Mouse (Mus musculus) midbrain, embryonic 10.5 days (tissue): ENCODE results near the gene Naa60. TPM values are rescaled to one million over a fixed set of nuclear protein-coding genes. Genes with fewer than 3 reads are reported as not detected.

Source experiments
- DNase-seq: peaks from one replicate; pipeline ENCODE4 v3.0.0-alpha.2; 2017; ENCODE audit warnings: low spot score
- H3K27ac ChIP-seq: fragments of 300-500 bp; sonication (generic); replicated peaks from 2 replicates; pipeline ENCODE4 v1.5.1; 2016; ENCODE audit warnings: mild to moderate bottlenecking
- H3K27me3 ChIP-seq: fragments of 300-500 bp; sonication (generic); 2 replicates; pipeline ENCODE4 v1.6.1; 2016; ENCODE audit warnings: low read depth, mild to moderate bottlenecking; ENCODE audit not compliant: poor library complexity, severe bottlenecking
- H3K36me3 ChIP-seq: fragments of 300-500 bp; sonication (generic); 2 replicates; pipeline ENCODE4 v1.6.1; 2016; ENCODE audit warnings: mild to moderate bottlenecking, moderate library complexity
- H3K4me1 ChIP-seq: fragments of 300-500 bp; sonication (generic); 2 replicates; pipeline ENCODE4 v1.6.1; 2016
- H3K4me3 ChIP-seq: fragments of 300-500 bp; sonication (generic); 2 replicates; pipeline ENCODE4 v1.5.1; 2016; ENCODE audit warnings: mild to moderate bottlenecking, moderate library complexity
- H3K9me3 ChIP-seq: fragments of 300-500 bp; sonication (generic); replicated peaks from 2 replicates; pipeline ENCODE4 v1.6.1; 2016; ENCODE audit warnings: mild to moderate bottlenecking
- WGBS: fragments of 180-500 bp; shearing (Covaris S2); methylation state at CpG from one replicate; pipeline ENCODE4 v1.1.7; 2016; 5-methylcytosine and 5-hydroxymethylcytosine counted together
- polyA plus RNA-seq: library from polyadenylated mRNA; unstranded; fragments of >200 nt; fragmentation: Nextera tagmentation; extraction: Ambion mirVana; gene quantifications from 2 replicates; pipeline ENCODE4 v1.2.1, GENCODE M21; 2016

Gene Naa60
- polyA plus RNA-seq, 1 experiment from 2014 or later, result 60.7 TPM

- Histone ChIP-seq H3K4me1 (peaks cover 12% of the 10 kb centered on the region), H3K27me3 (no peaks in the 10 kb centered on the region), H3K36me3 (no peaks in the 10 kb centered on the region), H3K9me3 (no peaks in the 10 kb centered on the region; the same call in 1 of the 2 replicates), H3K27ac (no peak overlapping the region), H3K4me3 (no peak overlapping the region)
- WGBS, result 28% methylated on average over 11 of the region's 12 CpGs
- DNase-seq, result peak; percentile 33
Observed at GRCm38 (mm10) chr16:3852586-3852985, 19.6 kb upstream of the Naa60 start.

- Histone ChIP-seq H3K4me1 (peaks cover 6% of the 10 kb centered on the region; the same call in 1 of the 2 replicates), H3K36me3 (no peaks in the 10 kb centered on the region), H3K27me3 (no peaks in the 10 kb centered on the region), H3K27ac (no peak overlapping the region), H3K4me3 (no peak overlapping the region), H3K9me3 (no peaks in the 10 kb centered on the region; the same call in 1 of the 2 replicates)
- 39% methylated on average over 11 of the region's 11 CpGs for WGBS
- no peak for DNase-seq
Observed at GRCm38 (mm10) chr16:3854437-3855182, 17.6 kb upstream of the Naa60 start.

GRCm38 (mm10) chr16:3855776-3856175, 16.4 kb upstream of the Naa60 start:
- H3K4me1 ChIP-seq, result peaks cover 6% of the 10 kb centered on the region; the same call in 1 of the 2 replicates
- DNase-seq, result no peak
- no peak overlapping the region for H3K4me3 ChIP-seq
- no peaks in the 10 kb centered on the region; the same call in 1 of the 2 replicates for H3K9me3 ChIP-seq
- WGBS, result 92% methylated on average over 1 of the region's 1 CpGs
- H3K27me3 ChIP-seq, result no peaks in the 10 kb centered on the region
- H3K36me3 ChIP-seq, result peaks cover 4% of the 10 kb centered on the region
- H3K27ac ChIP-seq, result no peak overlapping the region

- no peaks in the 10 kb centered on the region; the same call in 1 of the 2 replicates for H3K9me3 ChIP-seq
- H3K27ac ChIP-seq, result no peak overlapping the region
- no peaks in the 10 kb centered on the region for H3K27me3 ChIP-seq
- H3K4me3 ChIP-seq, result no peak overlapping the region
- 94% methylated on average over 4 of the region's 4 CpGs for WGBS
- peaks cover 31% of the 10 kb centered on the region for H3K36me3 ChIP-seq
- DNase-seq, result no peak
- H3K4me1 ChIP-seq, result peaks cover 5% of the 10 kb centered on the region; the same call in 1 of the 2 replicates
Observed at GRCm38 (mm10) chr16:3859254-3859653, 12.9 kb upstream of the Naa60 start.

- H3K9me3 ChIP-seq, result no peaks in the 10 kb centered on the region
- peak overlapping the region; percentile 73 for H3K4me3 ChIP-seq
- 3% methylated on average over 16 of the region's 16 CpGs for WGBS
- DNase-seq, result no peak
- H3K27me3 ChIP-seq, result no peaks in the 10 kb centered on the region
- H3K27ac ChIP-seq, result peak overlapping the region; percentile 87
- peaks cover 24% of the 10 kb centered on the region for H3K4me1 ChIP-seq
- H3K36me3 ChIP-seq, result peaks cover 28% of the 10 kb centered on the region
Observed at GRCm38 (mm10) chr16:3871815-3872214, 360 bp upstream of the Naa60 start.

- H3K27ac ChIP-seq, result no peak overlapping the region
- no peaks in the 10 kb centered on the region for H3K9me3 ChIP-seq
- H3K4me3 ChIP-seq, result no peak overlapping the region
- H3K27me3 ChIP-seq, result no peaks in the 10 kb centered on the region
- H3K36me3 ChIP-seq, result peaks cover 30% of the 10 kb centered on the region; the same call in 1 of the 2 replicates
- no peak for DNase-seq
- peaks cover 19% of the 10 kb centered on the region for H3K4me1 ChIP-seq
- 94% methylated on average over 4 of the region's 4 CpGs for WGBS
Observed at GRCm38 (mm10) chr16:3876346-3876745, 4.2 kb downstream of the Naa60 start.

- peaks cover 14% of the 10 kb centered on the region for H3K4me1 ChIP-seq
- no peaks in the 10 kb centered on the region for H3K27me3 ChIP-seq
- peaks cover 19% of the 10 kb centered on the region; the same call in 1 of the 2 replicates for H3K36me3 ChIP-seq
- WGBS, result under 1% methylated on average over 88 of the region's 88 CpGs
- H3K4me3 ChIP-seq, result peak within 1 kb of the TSS; percentile 88
- DNase-seq, result peak; percentile 95
- no peaks in the 10 kb centered on the region; the same call in 1 of the 2 replicates for H3K9me3 ChIP-seq
- H3K27ac ChIP-seq, result peak within 1 kb of the TSS; percentile 93
Observed at GRCm38 (mm10) chr16:3884201-3885064, 12.3 kb downstream of the Naa60 start, which contains the start of the genes Zfp597 and Gm20695. Gene Zfp597 (minus strand): TSS chr16:3884561. Gene Gm20695 (plus strand): TSS chr16:3884648.

GRCm38 (mm10) chr16:3885065-3885670, 13.0 kb downstream of the Naa60 start:
- Histone ChIP-seq H3K4me1 (peaks cover 14% of the 10 kb centered on the region), H3K36me3 (0 out of 2 replicates have a peak, but pooled peaks cover 17% of the 10 kb centered on the region), H3K27ac (peak overlapping the region; percentile 93), H3K9me3 (no peaks in the 10 kb centered on the region; the same call in 1 of the 2 replicates), H3K27me3 (no peaks in the 10 kb centered on the region), H3K4me3 (peak overlapping the region; percentile 88)
- no peak for DNase-seq
- WGBS, result 5% methylated on average over 10 of the region's 10 CpGs

- no peak overlapping the region for H3K27ac ChIP-seq
- no peak overlapping the region for H3K4me3 ChIP-seq
- H3K36me3 ChIP-seq, result peaks cover 21% of the 10 kb centered on the region
- no peaks in the 10 kb centered on the region for H3K4me1 ChIP-seq
- H3K9me3 ChIP-seq, result no peaks in the 10 kb centered on the region
- WGBS, result 95% methylated on average over 14 of the region's 14 CpGs
- no peaks in the 10 kb centered on the region for H3K27me3 ChIP-seq
- DNase-seq, result no peak
Observed at GRCm38 (mm10) chr16:3891621-3892295, 19.6 kb downstream of the Naa60 start.

GRCm38 (mm10) chr16:3893739-3894138, 21.6 kb downstream of the Naa60 start:
- WGBS, result 91% methylated on average over 3 of the region's 3 CpGs
- H3K4me3 ChIP-seq, result no peak overlapping the region
- no peak for DNase-seq
- no peaks in the 10 kb centered on the region for H3K27me3 ChIP-seq
- H3K36me3 ChIP-seq, result peaks cover 41% of the 10 kb centered on the region
- H3K9me3 ChIP-seq, result no peaks in the 10 kb centered on the region
- H3K4me1 ChIP-seq, result no peaks in the 10 kb centered on the region
- H3K27ac ChIP-seq, result no peak overlapping the region

- Histone ChIP-seq H3K27me3 (no peaks in the 10 kb centered on the region), H3K4me3 (no peak overlapping the region), H3K36me3 (peaks cover 56% of the 10 kb centered on the region), H3K9me3 (no peaks in the 10 kb centered on the region), H3K4me1 (no peaks in the 10 kb centered on the region), H3K27ac (no peak overlapping the region)
- DNase-seq, result no peak
- WGBS, result 85% methylated on average over 9 of the region's 9 CpGs
Observed at GRCm38 (mm10) chr16:3895173-3895792, 23.1 kb downstream of the Naa60 start.
